Mouse (Mus musculus) monocyte, adult 5-6 weeks (primary cell): ENCODE measurements at regions not wholly inside any gene's neighbourhood (a gene's known extent, or its start where the extent isn't known, plus 50 kb on each side); places are given as distances from the start of the nearest gene placed in this dataset.

Experiments used
- ATAC-seq: fragments of 153-309, 156-312 bp; replicated peaks from 2 replicates; pipeline ENCODE4 v1.8.0; 2017; ENCODE audit warnings: mild to moderate bottlenecking; ENCODE audit not compliant: low TSS enrichment, insufficient number of reproducible peaks, severe bottlenecking, poor library complexity, low FRiP score

- no peak for ATAC-seq
Observed at GRCm38 (mm10) chr13:52428527-52428926, 102.6 kb downstream of the Diras2 start.

GRCm38 (mm10) chr13:52436756-52437155, 94.3 kb downstream of the Diras2 start:
- no peak for ATAC-seq

GRCm38 (mm10) chr13:52445513-52445912, 85.6 kb downstream of the Diras2 start:
- ATAC-seq: no peak

- peak; percentile 71 for ATAC-seq
Observed at GRCm38 (mm10) chr13:52448902-52449301, 82.2 kb downstream of the Diras2 start.

GRCm38 (mm10) chr13:52451486-52451885, 79.6 kb downstream of the Diras2 start:
- ATAC-seq: no peak

- ATAC-seq: no peak
Observed at GRCm38 (mm10) chr13:52452291-52452690, 78.8 kb downstream of the Diras2 start.
